Comparison of ENCODE assay signal across 22 mouse cellular contexts in genomic region chr17:67324499-67324832, GRCm38 (mm10). TPM values are rescaled to one million over a fixed set of nuclear protein-coding genes. Genes with fewer than 3 reads are reported as not detected.
DNase-seq lines count a peak whose midpoint lies in the region; ATAC-seq lines count a peak whose summit lies in the region.
"Had no signal": no experiment of that assay in that cellular context is flagged by ENCODE, and none has a peak within 500 bp of the region (broad histone marks: within the 10 kb centered on the region; RNA-seq: fewer than 3 reads in every experiment).

No protein-coding gene starts in this region.

- no peaks in the 10 kb centered on the region for H3K9me3 ChIP-seq in heart, embryonic 11.5 days (replicated peaks; ENCODE audit: control insufficient read depth, low read length)
- no peaks in the 10 kb centered on the region for H3K9me3 ChIP-seq in kidney, embryonic 14.5 days (ENCODE audit: control insufficient read depth, low read length)
- no peaks in the 10 kb centered on the region for H3K9me3 ChIP-seq in kidney, embryonic 16.5 days (ENCODE audit: low read length)
- H3K9me3 ChIP-seq: embryonic facial prominence, embryonic 13.5 days; embryonic facial prominence, embryonic 15.5 days; forebrain, embryonic 10.5 days; forebrain, embryonic 12.5 days; forebrain, embryonic 15.5 days had no signal

- H3K27ac ChIP-seq in heart, embryonic 11.5 days (ENCODE audit: low read depth, low read length) = no peak overlapping the region
- H3K27ac ChIP-seq in kidney, embryonic 14.5 days (ENCODE audit: low read depth, low read length) = 0 out of 2 replicates have a peak overlapping the region, but pooled peaks have one; percentile 12
- no peak overlapping the region for H3K27ac ChIP-seq in kidney, embryonic 16.5 days (ENCODE audit: low read length)
- H3K27ac ChIP-seq: embryonic facial prominence, embryonic 13.5 days; embryonic facial prominence, embryonic 15.5 days; forebrain, embryonic 10.5 days; forebrain, embryonic 15.5 days had no signal

- WGBS in heart, embryonic 11.5 days (ENCODE audit: insufficient replicate concordance) = 46% methylated on average over 1 of the region's 1 CpGs
- 45% methylated on average over 1 of the region's 1 CpGs for WGBS in kidney, embryonic 14.5 days
- WGBS in kidney, embryonic 16.5 days = 13% methylated on average over 1 of the region's 1 CpGs

- no peaks in the 10 kb centered on the region; the same call in 1 of the 2 replicates for H3K4me1 ChIP-seq in heart, embryonic 11.5 days (ENCODE audit: control insufficient read depth, insufficient read depth, low read length)
- 0 out of 2 replicates have a peak, but pooled peaks cover 3% of the 10 kb centered on the region for H3K4me1 ChIP-seq in kidney, embryonic 14.5 days (ENCODE audit: control insufficient read depth, insufficient read depth, low read length)
- peaks cover 14% of the 10 kb centered on the region for H3K4me1 ChIP-seq in kidney, embryonic 16.5 days (ENCODE audit: insufficient read depth, low read length)

- no peak for ATAC-seq in heart, embryonic 11.5 days (replicated peaks; ENCODE audit: insufficient number of reproducible peaks, low FRiP score, low TSS enrichment)
- ATAC-seq in kidney, embryonic 14.5 days (ENCODE audit: low FRiP score, low TSS enrichment) = no peak
- ATAC-seq in kidney, embryonic 16.5 days (ENCODE audit: low FRiP score, low TSS enrichment) = peak; percentile 62; the same call in 1 of the 2 replicates

- no peak overlapping the region for H3K9ac ChIP-seq in heart, embryonic 11.5 days (ENCODE audit: low read depth, low read length)
- H3K9ac ChIP-seq in kidney, embryonic 14.5 days (ENCODE audit: low read depth, low read length) = no peak overlapping the region
- H3K9ac ChIP-seq in kidney, embryonic 16.5 days (replicated peaks; ENCODE audit: low read length) = no peak overlapping the region
- H3K9ac ChIP-seq: embryonic facial prominence, embryonic 13.5 days; embryonic facial prominence, embryonic 15.5 days; forebrain, embryonic 12.5 days; forebrain, embryonic 15.5 days had no signal

- no peak overlapping the region for H3K4me3 ChIP-seq in heart, embryonic 11.5 days (ENCODE audit: low read depth, low read length)
- H3K4me3 ChIP-seq in kidney, embryonic 14.5 days (ENCODE audit: low read length) = no peak overlapping the region
- no peak overlapping the region for H3K4me3 ChIP-seq in kidney, embryonic 16.5 days (ENCODE audit: low read length)
- H3K4me3 ChIP-seq: embryonic facial prominence, embryonic 13.5 days; embryonic facial prominence, embryonic 15.5 days; erythroblast, embryonic 14.5 days; forebrain, embryonic 10.5 days; forebrain, embryonic 12.5 days; forebrain, embryonic 15.5 days had no signal

- no peaks in the 10 kb centered on the region for H3K36me3 ChIP-seq in heart, embryonic 11.5 days (ENCODE audit: control insufficient read depth, insufficient read depth, low read length)
- H3K36me3 ChIP-seq in kidney, embryonic 14.5 days (ENCODE audit: control insufficient read depth, insufficient read depth, low read length) = no peaks in the 10 kb centered on the region
- no peaks in the 10 kb centered on the region for H3K36me3 ChIP-seq in kidney, embryonic 16.5 days (ENCODE audit: insufficient read depth, low read length)
- H3K36me3 ChIP-seq: embryonic facial prominence, embryonic 13.5 days; embryonic facial prominence, embryonic 15.5 days; forebrain, embryonic 10.5 days; forebrain, embryonic 12.5 days; forebrain, embryonic 15.5 days had no signal

- H3K27me3 ChIP-seq in heart, embryonic 11.5 days (ENCODE audit: control insufficient read depth, insufficient read depth, low read length) = no peaks in the 10 kb centered on the region
- H3K27me3 ChIP-seq in kidney, embryonic 14.5 days (ENCODE audit: control insufficient read depth, insufficient read depth, low read length) = no peaks in the 10 kb centered on the region
- no peaks in the 10 kb centered on the region for H3K27me3 ChIP-seq in kidney, embryonic 16.5 days (ENCODE audit: insufficient read depth, low read length)
- H3K27me3 ChIP-seq: embryonic facial prominence, embryonic 13.5 days; embryonic facial prominence, embryonic 15.5 days; forebrain, embryonic 12.5 days; forebrain, embryonic 15.5 days had no signal

- no peak overlapping the region for H3K4me2 ChIP-seq in heart, embryonic 11.5 days
- H3K4me2 ChIP-seq in kidney, embryonic 14.5 days (replicated peaks; ENCODE audit: low read depth, low read length) = no peak overlapping the region
- H3K4me2 ChIP-seq in kidney, embryonic 16.5 days (replicated peaks; ENCODE audit: low read depth, low read length) = no peak overlapping the region
- H3K4me2 ChIP-seq: embryonic facial prominence, embryonic 13.5 days; embryonic facial prominence, embryonic 15.5 days; forebrain, embryonic 12.5 days; forebrain, embryonic 15.5 days had no signal

- DNase-seq in heart, adult 11 months = peak; percentile 25
- no peak for DNase-seq in kidney, adult 11 months
- DNase-seq in kidney, postnatal 14 days = no peak
- DNase-seq: adrenal gland, adult 2 months; adrenal gland, postnatal 10 days; adrenal gland, postnatal 25 days; cerebellum, adult 11 months; cerebellum, adult 18-20 months; cerebellum, adult 8-10 months; cerebellum, adult 9-11 months; cerebellum, postnatal 14 days; cerebellum, postnatal 36 days; embryo, embryonic 11 days had no signal

RNA-seq across cellular contexts. Expression of gene Ptprm, which starts 29.8 kb away (rescaled TPM):
- polyA plus RNA-seq in heart, embryonic 11.5 days (2014; fragmentation: Nextera tagmentation; extraction: Ambion mirVana) = 15.9 and 16.0 TPM in 2 replicates
- 15.4 and 22.6 TPM in 2 replicates for polyA plus RNA-seq in kidney, embryonic 14.5 days (2014; fragmentation: Nextera tagmentation; extraction: Ambion mirVana)
- polyA plus RNA-seq in kidney, embryonic 16.5 days (2015; fragmentation: Nextera tagmentation; extraction: Ambion mirVana) = 17.3 and 19.9 TPM in 2 replicates
- polyA plus RNA-seq: erythroblast, embryonic 14.5 days had no signal
